ENCODE assay signal across 11 mouse cellular contexts in genomic region chr15:79368861-79369440, GRCm38 (mm10). TPM values are rescaled to one million over a fixed set of nuclear protein-coding genes. Genes with fewer than 3 reads are reported as not detected.
DNase-seq lines count a peak whose midpoint lies in the region; ATAC-seq lines count a peak whose summit lies in the region.
"Had no signal": no experiment of that assay in that cellular context is flagged by ENCODE, and none has a peak within 500 bp of the region (broad histone marks: within the 10 kb centered on the region; RNA-seq: fewer than 3 reads in every experiment).

No protein-coding gene starts in this region.

- DNase-seq in hindbrain, embryonic 11.5 days (ENCODE audit: low spot score): no peak
- DNase-seq in embryonic facial prominence, embryonic 10.5 days (ENCODE audit: low spot score): no peak
- no peak for DNase-seq in thymus, postnatal 0 days (ENCODE audit: low spot score)
- DNase-seq in left cerebral cortex, postnatal 4 days: no peak
- DNase-seq: cerebellum, postnatal 25 days; retina, postnatal 1 day had no signal

- H3K9ac ChIP-seq in hindbrain, embryonic 11.5 days (ENCODE audit: low read depth, low read length): peak overlapping the region; percentile 17; the same call in 1 of the 2 replicates
- no peak overlapping the region for H3K9ac ChIP-seq in hindbrain, embryonic 16.5 days (ENCODE audit: low read depth, low read length)
- H3K9ac ChIP-seq in hindbrain, embryonic 12.5 days: no peak overlapping the region
- H3K9ac ChIP-seq in lung, embryonic 15.5 days: peak overlapping the region; percentile 2; the same call in 1 of the 2 replicates
- no peak overlapping the region for H3K9ac ChIP-seq in forebrain, embryonic 16.5 days (replicated peaks; ENCODE audit: low read depth, low read length)
- H3K9ac ChIP-seq: midbrain, embryonic 12.5 days had no signal

- H3K27ac ChIP-seq in hindbrain, embryonic 11.5 days (ENCODE audit: low read depth, low read length): no peak overlapping the region
- no peak overlapping the region for H3K27ac ChIP-seq in hindbrain, embryonic 16.5 days (ENCODE audit: low read depth, low read length)
- H3K27ac ChIP-seq in embryonic facial prominence, embryonic 10.5 days (replicated peaks): peak overlapping the region; percentile 40; the same call in 1 of the 2 replicates
- 0 out of 2 replicates have a peak overlapping the region, but pooled peaks have one; percentile 40 for H3K27ac ChIP-seq in hindbrain, embryonic 12.5 days
- peak overlapping the region; percentile 91 for H3K27ac ChIP-seq in lung, embryonic 15.5 days
- no peak overlapping the region for H3K27ac ChIP-seq in forebrain, embryonic 16.5 days (ENCODE audit: low read length)
- H3K27ac ChIP-seq: midbrain, embryonic 12.5 days had no signal

- no peaks in the 10 kb centered on the region for H3K4me1 ChIP-seq in hindbrain, embryonic 11.5 days (replicated peaks; ENCODE audit: control insufficient read depth, insufficient read depth, low read length)
- no peaks in the 10 kb centered on the region for H3K4me1 ChIP-seq in hindbrain, embryonic 16.5 days (ENCODE audit: control insufficient read depth, insufficient read depth, low read depth, low read length)
- peaks cover 32% of the 10 kb centered on the region for H3K4me1 ChIP-seq in embryonic facial prominence, embryonic 10.5 days
- H3K4me1 ChIP-seq in hindbrain, embryonic 12.5 days: 0 out of 2 replicates have a peak, but pooled peaks cover 3% of the 10 kb centered on the region
- peaks cover 32% of the 10 kb centered on the region for H3K4me1 ChIP-seq in lung, embryonic 15.5 days
- H3K4me1 ChIP-seq in forebrain, embryonic 16.5 days (replicated peaks; ENCODE audit: control insufficient read depth, insufficient read depth, low read length): no peaks in the 10 kb centered on the region

- no peaks in the 10 kb centered on the region for H3K9me3 ChIP-seq in hindbrain, embryonic 11.5 days (ENCODE audit: control insufficient read depth, low read length)
- H3K9me3 ChIP-seq in hindbrain, embryonic 16.5 days (ENCODE audit: control insufficient read depth, low read length): no peaks in the 10 kb centered on the region
- H3K9me3 ChIP-seq in embryonic facial prominence, embryonic 10.5 days: no peaks in the 10 kb centered on the region
- no peaks in the 10 kb centered on the region for H3K9me3 ChIP-seq in hindbrain, embryonic 12.5 days (replicated peaks)
- no peaks in the 10 kb centered on the region for H3K9me3 ChIP-seq in lung, embryonic 15.5 days
- H3K9me3 ChIP-seq in forebrain, embryonic 16.5 days (ENCODE audit: control insufficient read depth, low read length): no peaks in the 10 kb centered on the region
- H3K9me3 ChIP-seq: midbrain, embryonic 12.5 days had no signal

- no peak for ATAC-seq in hindbrain, embryonic 11.5 days (ENCODE audit: low FRiP score)
- ATAC-seq in hindbrain, embryonic 16.5 days: no peak
- no peak for ATAC-seq in hindbrain, embryonic 12.5 days (ENCODE audit: low FRiP score)
- peak; percentile 10; the same call in 1 of the 2 replicates for ATAC-seq in lung, embryonic 15.5 days (ENCODE audit: borderline replicate concordance, extremely low read depth, low FRiP score, low TSS enrichment)
- no peak for ATAC-seq in forebrain, embryonic 16.5 days

- H3K27me3 ChIP-seq in hindbrain, embryonic 11.5 days (ENCODE audit: control insufficient read depth, insufficient read depth, low read length): no peaks in the 10 kb centered on the region
- no peaks in the 10 kb centered on the region for H3K27me3 ChIP-seq in hindbrain, embryonic 16.5 days (replicated peaks; ENCODE audit: control insufficient read depth, insufficient read depth, low read length)
- no peaks in the 10 kb centered on the region for H3K27me3 ChIP-seq in embryonic facial prominence, embryonic 10.5 days (replicated peaks; ENCODE audit: low read depth, poor library complexity, severe bottlenecking)
- H3K27me3 ChIP-seq in hindbrain, embryonic 12.5 days: no peaks in the 10 kb centered on the region
- no peaks in the 10 kb centered on the region for H3K27me3 ChIP-seq in lung, embryonic 15.5 days
- no peaks in the 10 kb centered on the region for H3K27me3 ChIP-seq in forebrain, embryonic 16.5 days (replicated peaks; ENCODE audit: control insufficient read depth, insufficient read depth, low read length)
- H3K27me3 ChIP-seq: midbrain, embryonic 12.5 days had no signal

- intact Hi-C loops in left cerebral cortex, postnatal 4 days (cut with DNase I): no loop called here

- 85% methylated on average over 8 of the region's 8 CpGs for WGBS in hindbrain, embryonic 11.5 days
- 90% methylated on average over 8 of the region's 8 CpGs for WGBS in hindbrain, embryonic 16.5 days
- whole genome bisulfite sequencing in embryonic facial prominence, embryonic 10.5 days: 80% methylated on average over 8 of the region's 8 CpGs
- WGBS in hindbrain, embryonic 12.5 days: 87% methylated on average over 8 of the region's 8 CpGs
- 44% methylated on average over 8 of the region's 8 CpGs for WGBS in lung, embryonic 15.5 days
- WGBS in forebrain, embryonic 16.5 days: 92% methylated on average over 8 of the region's 8 CpGs

- H3K4me3 ChIP-seq in hindbrain, embryonic 11.5 days (ENCODE audit: low read depth, low read length): no peak overlapping the region
- no peak overlapping the region for H3K4me3 ChIP-seq in hindbrain, embryonic 16.5 days (ENCODE audit: low read length)
- H3K4me3 ChIP-seq in embryonic facial prominence, embryonic 10.5 days: no peak overlapping the region
- no peak overlapping the region for H3K4me3 ChIP-seq in hindbrain, embryonic 12.5 days
- no peak overlapping the region for H3K4me3 ChIP-seq in lung, embryonic 15.5 days
- no peak overlapping the region for H3K4me3 ChIP-seq in forebrain, embryonic 16.5 days (replicated peaks; ENCODE audit: low read length)
- H3K4me3 ChIP-seq: midbrain, embryonic 12.5 days had no signal

- H3K36me3 ChIP-seq in hindbrain, embryonic 11.5 days (ENCODE audit: control insufficient read depth, insufficient read depth, low read length): 0 out of 2 replicates have a peak, but pooled peaks cover 4% of the 10 kb centered on the region
- peaks cover 21% of the 10 kb centered on the region for H3K36me3 ChIP-seq in hindbrain, embryonic 16.5 days (ENCODE audit: control insufficient read depth, insufficient read depth, low read length)
- H3K36me3 ChIP-seq in embryonic facial prominence, embryonic 10.5 days (replicated peaks): peaks cover 90% of the 10 kb centered on the region
- H3K36me3 ChIP-seq in hindbrain, embryonic 12.5 days: peaks cover 70% of the 10 kb centered on the region
- peaks cover 53% of the 10 kb centered on the region for H3K36me3 ChIP-seq in lung, embryonic 15.5 days
- H3K36me3 ChIP-seq in forebrain, embryonic 16.5 days (ENCODE audit: control insufficient read depth, insufficient read depth): peaks cover 8% of the 10 kb centered on the region

- H3K4me2 ChIP-seq in hindbrain, embryonic 11.5 days (replicated peaks; ENCODE audit: low read depth, low read length): no peak overlapping the region
- H3K4me2 ChIP-seq in hindbrain, embryonic 16.5 days (ENCODE audit: low read length): no peak overlapping the region
- H3K4me2 ChIP-seq in hindbrain, embryonic 12.5 days (replicated peaks): no peak overlapping the region
- peak overlapping the region; percentile 23 for H3K4me2 ChIP-seq in lung, embryonic 15.5 days
- no peak overlapping the region for H3K4me2 ChIP-seq in forebrain, embryonic 16.5 days (ENCODE audit: low read length)
- H3K4me2 ChIP-seq: midbrain, embryonic 12.5 days had no signal

RNA-seq across cellular contexts. Expression of gene Maff, which starts 22.5 kb away (rescaled TPM):
- 1.6 and 1.8 TPM in 2 replicates for polyA plus RNA-seq in hindbrain, embryonic 11.5 days (2014; fragmentation: Nextera tagmentation; extraction: Ambion mirVana)
- 1.1 and 1.2 TPM in 2 replicates for polyA plus RNA-seq in hindbrain, embryonic 16.5 days (2015; fragmentation: Nextera tagmentation; extraction: Ambion mirVana)
- polyA plus RNA-seq in embryonic facial prominence, embryonic 10.5 days (2016; fragmentation: Nextera tagmentation; extraction: Ambion mirVana): 1.2 and 1.8 TPM in 2 replicates
- polyA plus RNA-seq in hindbrain, embryonic 12.5 days (2016; fragmentation: Nextera tagmentation; extraction: Ambion mirVana): 1.4 and 1.5 TPM in 2 replicates
- 4.8 and 5.3 TPM in 2 replicates for polyA plus RNA-seq in lung, embryonic 15.5 days (2015; fragmentation: Nextera tagmentation; extraction: Ambion mirVana)
- polyA plus RNA-seq in forebrain, embryonic 16.5 days (2015; fragmentation: Nextera tagmentation; extraction: Ambion mirVana): 0.97 and 1.1 TPM in 2 replicates
- polyA plus RNA-seq in thymus, postnatal 0 days (2015; fragmentation: Nextera tagmentation; extraction: Ambion mirVana): 7.2 and 8.7 TPM in 2 replicates
- 1 to 10 TPM; 1.5 to 1.9 TPM for total RNA-seq in left cerebral cortex, postnatal 4 days (2021)

RNA-seq across cellular contexts. Expression of gene Tmem184b, which starts 34.4 kb away (rescaled TPM):
- 32.7 and 33.5 TPM in 2 replicates for polyA plus RNA-seq in hindbrain, embryonic 11.5 days (2014; fragmentation: Nextera tagmentation; extraction: Ambion mirVana)
- 42.4 and 54.9 TPM in 2 replicates for polyA plus RNA-seq in hindbrain, embryonic 16.5 days (2015; fragmentation: Nextera tagmentation; extraction: Ambion mirVana)
- 57.7 and 58.9 TPM in 2 replicates for polyA plus RNA-seq in embryonic facial prominence, embryonic 10.5 days (2016; fragmentation: Nextera tagmentation; extraction: Ambion mirVana)
- 46.2 and 52.0 TPM in 2 replicates for polyA plus RNA-seq in hindbrain, embryonic 12.5 days (2016; fragmentation: Nextera tagmentation; extraction: Ambion mirVana)
- polyA plus RNA-seq in lung, embryonic 15.5 days (2015; fragmentation: Nextera tagmentation; extraction: Ambion mirVana): 76.4 and 76.5 TPM in 2 replicates
- 43.4 and 44.0 TPM in 2 replicates for polyA plus RNA-seq in forebrain, embryonic 16.5 days (2015; fragmentation: Nextera tagmentation; extraction: Ambion mirVana)
- 30.0 and 37.4 TPM in 2 replicates for polyA plus RNA-seq in thymus, postnatal 0 days (2015; fragmentation: Nextera tagmentation; extraction: Ambion mirVana)
- total RNA-seq in left cerebral cortex, postnatal 4 days (2021): 10 to 100 TPM; 49.6 to 53.4 TPM

RNA-seq across cellular contexts. Expression of gene Pla2g6, which starts 40.8 kb away (rescaled TPM):
- polyA plus RNA-seq in hindbrain, embryonic 11.5 days (2014; fragmentation: Nextera tagmentation; extraction: Ambion mirVana): 18.0 and 20.4 TPM in 2 replicates
- 23.0 and 29.3 TPM in 2 replicates for polyA plus RNA-seq in hindbrain, embryonic 16.5 days (2015; fragmentation: Nextera tagmentation; extraction: Ambion mirVana)
- polyA plus RNA-seq in embryonic facial prominence, embryonic 10.5 days (2016; fragmentation: Nextera tagmentation; extraction: Ambion mirVana): 18.4 and 20.4 TPM in 2 replicates
- polyA plus RNA-seq in hindbrain, embryonic 12.5 days (2016; fragmentation: Nextera tagmentation; extraction: Ambion mirVana): 36.5 and 38.9 TPM in 2 replicates
- polyA plus RNA-seq in lung, embryonic 15.5 days (2015; fragmentation: Nextera tagmentation; extraction: Ambion mirVana): 19.1 and 20.2 TPM in 2 replicates
- 26.4 and 31.0 TPM in 2 replicates for polyA plus RNA-seq in forebrain, embryonic 16.5 days (2015; fragmentation: Nextera tagmentation; extraction: Ambion mirVana)
- polyA plus RNA-seq in thymus, postnatal 0 days (2015; fragmentation: Nextera tagmentation; extraction: Ambion mirVana): 12.8 and 15.2 TPM in 2 replicates
- 10 to 100 TPM; 24.5 to 25.6 TPM for total RNA-seq in left cerebral cortex, postnatal 4 days (2021)

Comparison
In these comparisons a context has a peak if more than half of its experiments do, and no peak if none do; other contexts are left out.
1. H3K27ac ChIP-seq: peak in embryonic facial prominence, embryonic 10.5 days (single experiment), hindbrain, embryonic 12.5 days (single experiment) and lung, embryonic 15.5 days (single experiment); none in hindbrain, embryonic 11.5 days (single experiment), hindbrain, embryonic 16.5 days (single experiment) and forebrain, embryonic 16.5 days (single experiment).
2. H3K9ac ChIP-seq: peak in hindbrain, embryonic 11.5 days (single experiment) and lung, embryonic 15.5 days (single experiment); none in hindbrain, embryonic 16.5 days (single experiment), hindbrain, embryonic 12.5 days (single experiment) and forebrain, embryonic 16.5 days (single experiment).